Mouse (Mus musculus): ENCODE measurements around the gene Ubxn11.

- TF ChIP-seq CTCF (IDR thresholded peaks at IDR 0.05; ENCODE audit: low read depth) = no peak
- TF ChIP-seq EP300 (IDR thresholded peaks at IDR 0.05; ENCODE audit: low read depth) = no peak
Measured at GRCm38 (mm10) chr4:134096120-134096519, 6.2 kb upstream of the Ubxn11 start.
